Mouse (Mus musculus): ENCODE measurements around the gene Art1.

Gene Art1

DNA sequence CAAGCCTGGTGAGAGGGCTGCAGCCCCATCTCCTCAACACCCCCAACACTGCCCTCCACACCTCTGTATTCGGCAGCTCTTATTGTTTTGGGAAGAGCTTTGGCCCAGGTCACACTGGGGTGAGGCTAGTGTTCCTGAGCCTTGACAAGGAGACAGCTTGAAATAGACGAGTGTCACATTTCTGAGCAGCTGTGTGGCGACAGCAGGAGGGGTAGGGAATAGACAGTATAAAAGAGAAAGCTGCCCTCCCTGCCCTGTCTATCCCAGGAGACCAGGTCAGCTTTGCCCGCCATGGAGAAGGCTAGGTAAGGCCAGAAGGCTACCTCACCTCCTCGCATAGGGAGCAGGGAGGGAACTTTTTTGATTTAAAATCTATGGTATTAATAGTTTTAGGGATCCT, at the start of gene Art1:
Gene Art1 (plus strand): TSS at position 257 of the 400 bp plus-strand sequence.
- DNase-seq (ENCODE audit: low read depth, low spot score) = peak; percentile 94

GRCm38 (mm10) chr7:102061353-102061752, 40.2 kb upstream of the Art1 start:
- no peak for DNase-seq (ENCODE audit: low read depth, low spot score)

GRCm38 (mm10) chr7:102062203-102062602, 39.3 kb upstream of the Art1 start:
- no peak for DNase-seq (ENCODE audit: low read depth, low spot score)

DNA sequence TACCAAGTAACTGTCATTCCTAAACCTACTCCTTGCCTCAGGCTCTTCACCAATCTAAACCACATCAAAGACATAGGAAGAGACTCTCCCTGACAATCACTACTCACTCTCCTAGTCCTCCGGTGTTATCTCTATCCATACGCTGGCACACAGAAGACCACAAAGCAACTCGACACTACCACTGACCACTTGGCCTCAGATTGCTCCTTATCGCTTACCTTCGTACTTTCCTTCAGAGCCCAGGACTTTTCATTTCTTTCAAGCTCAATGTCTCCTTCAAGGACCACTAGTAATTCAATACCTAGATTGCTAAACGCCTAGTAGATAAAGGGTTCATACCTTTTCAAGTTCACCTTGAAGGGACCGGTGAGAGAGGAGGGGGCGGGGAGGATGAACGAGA, 37.7 kb upstream of the Art1 start:
- DNase-seq (ENCODE audit: low read depth, low spot score) = no peak

GRCm38 (mm10) chr7:102064655-102065045, 36.9 kb upstream of the Art1 start:
- DNase-seq (ENCODE audit: low read depth, low spot score) = no peak

DNA sequence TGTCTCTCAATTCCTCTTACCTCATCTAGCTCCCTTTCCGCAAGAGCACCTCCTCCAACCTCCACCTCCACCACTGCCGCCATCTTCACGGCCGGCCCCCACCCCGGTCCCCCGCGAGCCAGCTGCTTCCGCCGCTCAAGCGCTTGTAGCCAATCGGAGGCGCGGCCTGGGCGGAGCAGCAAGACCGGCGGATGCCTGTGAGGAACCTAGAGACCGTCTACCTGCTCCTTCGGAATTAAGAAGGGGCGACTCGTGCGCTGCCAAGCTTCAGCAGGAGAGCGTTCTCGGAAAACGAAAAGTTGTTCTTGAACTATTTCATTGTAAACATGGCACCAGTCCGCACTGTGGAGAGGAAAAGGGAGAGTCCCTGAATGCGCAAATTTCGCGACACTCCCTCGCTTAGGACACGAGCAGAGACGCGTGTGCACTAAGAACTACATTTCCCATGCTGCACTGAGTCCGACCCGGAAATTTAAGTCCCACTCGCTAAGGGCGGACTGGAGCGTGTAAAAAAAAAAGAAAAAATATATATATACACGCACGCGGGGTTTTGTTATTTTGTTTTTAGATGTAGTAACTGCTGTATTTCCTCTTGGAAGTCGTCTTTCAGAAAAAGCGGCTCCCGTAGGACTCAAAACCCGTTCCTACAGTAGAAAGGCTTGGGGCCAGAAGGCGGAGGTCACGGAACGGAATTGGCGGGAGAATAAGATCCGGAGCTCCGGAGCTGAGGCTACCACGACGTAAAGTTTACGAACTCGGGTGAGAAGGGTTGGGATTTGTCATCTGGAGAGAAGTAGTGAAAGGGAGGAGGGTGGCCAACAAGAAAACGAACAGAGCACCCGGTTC, 36.3 kb upstream of the Art1 start, which contains the start of the genes Rnf121, Xndc1 and Xntrpc:
Gene Rnf121 (minus strand): TSS at position 424 of the 846 bp plus-strand sequence.
Gene Xndc1 (plus strand): TSS at position 466 of the 846 bp plus-strand sequence.
Gene Xntrpc (plus strand): TSS at position 668 of the 846 bp plus-strand sequence.
- peak; percentile 88 for DNase-seq (ENCODE audit: low read depth, low spot score)

DNA sequence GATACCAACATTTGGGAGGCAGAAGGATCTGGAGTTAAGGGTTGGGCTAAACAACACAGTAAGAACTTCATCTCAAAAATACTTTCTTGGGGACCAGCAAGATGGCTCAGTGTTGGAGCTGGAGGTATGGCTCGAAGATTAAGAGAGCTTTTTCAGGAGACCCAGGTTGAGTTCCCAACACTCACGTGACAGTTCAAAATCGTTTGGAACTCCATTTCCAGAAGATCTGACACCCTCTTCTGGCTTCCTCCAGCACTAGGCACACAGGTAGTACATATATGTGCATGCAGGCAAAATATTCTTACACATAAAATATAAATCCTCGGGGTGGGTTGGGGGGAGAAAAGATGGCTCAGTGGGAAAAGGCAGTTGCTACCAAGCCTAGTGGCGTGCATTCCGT, 35.2 kb upstream of the Art1 start:
- no peak for DNase-seq (ENCODE audit: low read depth, low spot score)

GRCm38 (mm10) chr7:102076714-102077296, 24.7 kb upstream of the Art1 start:
- DNase-seq (ENCODE audit: low read depth, low spot score) = no peak

GRCm38 (mm10) chr7:102078517-102078916, 23.0 kb upstream of the Art1 start:
- DNase-seq (ENCODE audit: low read depth, low spot score) = no peak

GRCm38 (mm10) chr7:102080311-102080710, 21.2 kb upstream of the Art1 start:
- DNase-seq (ENCODE audit: low read depth, low spot score) = no peak

DNA sequence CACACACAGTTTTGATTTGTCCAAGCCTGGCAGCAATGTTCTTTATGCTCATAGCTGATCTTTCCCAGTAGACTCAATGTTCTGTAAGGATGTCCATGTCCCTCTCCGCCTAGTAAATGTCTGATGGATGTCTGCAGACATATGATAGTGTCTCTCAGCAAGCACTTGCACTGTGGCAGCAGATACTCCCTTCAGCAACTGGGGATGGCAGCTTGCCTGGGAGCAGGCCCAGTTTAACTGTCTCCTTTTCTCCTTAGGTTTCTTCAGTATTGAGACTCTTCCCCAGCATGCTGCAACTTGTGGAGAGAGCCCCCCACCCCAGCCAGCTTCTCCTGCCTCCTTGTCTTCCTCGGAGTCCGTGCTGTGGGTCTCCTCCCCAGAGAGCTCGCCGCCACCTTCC, 19.8 kb upstream of the Art1 start:
- peak; percentile 54 for DNase-seq (ENCODE audit: low read depth, low spot score)

GRCm38 (mm10) chr7:102082816-102083215, 18.7 kb upstream of the Art1 start, which contains the start of gene Trpc2:
Gene Trpc2 (plus strand): TSS chr7:102083116.
- DNase-seq (ENCODE audit: low read depth, low spot score) = no peak

DNA sequence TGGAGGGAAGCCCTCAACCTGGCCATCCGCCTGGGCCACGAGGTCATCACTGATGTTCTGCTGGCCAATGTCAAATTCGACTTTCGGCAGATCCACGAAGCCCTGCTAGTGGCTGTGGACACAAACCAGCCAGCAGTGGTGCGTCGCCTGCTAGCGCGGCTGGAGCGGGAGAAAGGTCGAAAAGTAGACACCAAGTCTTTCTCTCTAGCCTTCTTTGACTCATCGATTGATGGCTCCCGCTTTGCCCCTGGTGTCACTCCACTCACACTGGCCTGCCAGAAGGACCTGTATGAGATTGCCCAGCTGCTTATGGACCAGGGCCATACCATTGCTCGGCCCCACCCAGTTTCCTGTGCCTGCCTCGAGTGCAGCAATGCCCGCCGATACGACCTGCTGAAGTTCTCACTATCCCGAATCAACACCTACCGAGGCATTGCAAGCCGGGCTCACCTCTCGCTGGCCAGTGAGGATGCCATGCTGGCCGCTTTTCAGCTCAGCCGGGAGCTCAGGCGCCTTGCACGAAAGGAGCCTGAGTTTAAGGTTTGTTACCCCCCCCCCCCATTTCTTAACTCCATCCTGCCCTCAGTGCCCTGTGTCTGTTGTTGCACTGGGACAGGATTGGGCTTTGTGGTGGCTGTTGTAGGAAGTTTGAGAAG, 17.4 kb upstream of the Art1 start:
- DNase-seq (ENCODE audit: low read depth, low spot score) = no peak

- no peak for DNase-seq (ENCODE audit: low read depth, low spot score)
These were observed 14.2 kb upstream of the Art1 start for GRCm38 (mm10) chr7:102087336-102087735.

- peak; percentile 88 for DNase-seq (ENCODE audit: low read depth, low spot score)
These were observed 1.5 kb upstream of the Art1 start for GRCm38 (mm10) chr7:102099760-102100661.

GRCm38 (mm10) chr7:102100868-102101267, 675 bp upstream of the Art1 start:
- DNase-seq (ENCODE audit: low read depth, low spot score) = no peak

- DNase-seq (ENCODE audit: low read depth, low spot score) = no peak
These were observed 698 bp downstream of the Art1 start for GRCm38 (mm10) chr7:102102241-102102640.

- DNase-seq (ENCODE audit: low read depth, low spot score) = no peak
These were observed 1.2 kb downstream of the Art1 start for GRCm38 (mm10) chr7:102102696-102103095.

DNA sequence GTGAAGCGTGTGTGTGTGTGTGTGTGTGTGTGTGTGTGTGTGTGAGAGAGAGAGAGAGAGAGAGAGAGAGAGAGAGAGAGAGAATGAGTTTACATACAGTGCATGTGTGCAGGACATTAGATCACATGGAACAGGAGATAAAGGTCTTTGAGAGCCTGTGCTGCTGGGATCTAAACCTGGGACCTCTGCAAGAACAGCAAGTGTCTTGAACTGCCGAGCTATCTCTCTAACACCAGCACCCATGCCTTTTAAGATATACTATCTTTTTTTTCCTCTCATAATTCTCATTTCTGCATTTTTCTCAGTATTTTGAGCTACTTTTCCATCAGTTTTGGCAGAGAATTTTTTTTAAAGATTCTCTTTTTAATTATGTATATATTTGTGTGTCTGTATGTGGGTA, 2.0 kb downstream of the Art1 start:
- DNase-seq (ENCODE audit: low read depth, low spot score) = no peak

GRCm38 (mm10) chr7:102104126-102104525, 2.6 kb downstream of the Art1 start:
- DNase-seq (ENCODE audit: low read depth, low spot score) = no peak

DNA sequence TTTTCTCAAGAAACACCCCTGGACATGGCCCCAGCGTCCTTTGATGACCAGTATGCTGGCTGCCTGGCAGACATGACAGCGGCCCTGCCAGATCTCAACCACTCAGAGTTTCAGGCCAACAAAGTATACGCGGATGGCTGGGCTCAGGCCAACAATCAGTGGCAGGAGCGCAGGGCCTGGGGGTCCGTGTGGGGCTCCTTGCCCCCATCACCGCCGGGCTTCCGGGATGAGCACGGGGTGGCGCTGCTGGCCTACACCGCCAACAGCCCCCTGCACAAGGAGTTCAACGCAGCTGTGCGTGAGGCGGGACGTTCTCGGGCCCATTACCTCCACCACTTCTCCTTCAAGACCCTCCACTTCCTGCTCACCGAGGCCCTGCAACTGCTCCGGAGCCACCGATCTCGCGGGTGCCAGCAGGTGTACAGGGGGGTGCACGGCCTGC, 5.2 kb downstream of the Art1 start:
- DNase-seq (ENCODE audit: low read depth, low spot score) = no peak

All from skeletal muscle tissue, adult 2 months (tissue).